Mouse (Mus musculus) CH12.LX (cell line): ENCODE data around the gene Bhmt2.

Experiments
- CTCF ChIP-seq, 2 experiments: IDR thresholded peaks in 1 of 2; conservative IDR thresholded peaks in 1 of 2; 2 replicates each; pipeline ENCODE4 v1.5.1; 2011 to 2012; ENCODE audit warnings: low read depth in 2 of 2, low read length in 2 of 2, improper control_type of control experiment in 1 of 2, inconsistent platforms in 1 of 2, mild to moderate bottlenecking in 1 of 2, moderate library complexity in 1 of 2
- POLR2A ChIP-seq: IDR thresholded peaks from 2 replicates; pipeline ENCODE4 v1.6.1; 2011; ENCODE audit warnings: low read depth, mild to moderate bottlenecking, improper control_type of control experiment, low read length

- TF ChIP-seq POLR2A (no peak), CTCF (conservative IDR thresholded peaks at IDR 0.05 in 1 of 2, IDR thresholded peaks at IDR 0.05 in 1 of 2; ENCODE audit: low read depth in 2 of 2, low read length in 2 of 2) (no peak)
Measured at GRCm38 (mm10) chr13:93711226-93711625, 37.1 kb upstream of the Bhmt2 start.
